Mouse (Mus musculus) testis, adult 2 months (tissue): ENCODE data around the gene Emg1.

Source experiments
- CTCF ChIP-seq: fragments of 200-500 bp; IDR thresholded peaks from 2 replicates; pipeline ENCODE4 v1.5.1; 2012; ENCODE audit warnings: low read depth, mild to moderate bottlenecking, inconsistent platforms, low read length, moderate library complexity; ENCODE audit not compliant: control insufficient read depth, insufficient read depth, insufficient replicate concordance
- POLR2A ChIP-seq: fragments of 200-500 bp; IDR thresholded peaks from 2 replicates; pipeline ENCODE4 v1.6.1; 2012; ENCODE audit warnings: low read depth, mild to moderate bottlenecking, inconsistent platforms, low read length, moderate library complexity; ENCODE audit not compliant: control insufficient read depth

GRCm38 (mm10) chr6:124703789-124704188 lies 8.2 kb downstream of the Emg1 start:
- TF ChIP-seq CTCF (no peak), POLR2A (no peak)
